Mouse (Mus musculus) kidney, adult 2 months (tissue): ENCODE measurements around the gene Prkce.

Experiments used
- CTCF ChIP-seq: fragments of 200-500 bp; conservative IDR thresholded peaks from 2 replicates; pipeline ENCODE4 v1.5.1; 2011; ENCODE audit warnings: low read depth, mild to moderate bottlenecking, control low read depth, low read length, moderate library complexity, mixed read lengths; ENCODE audit not compliant: insufficient read depth, insufficient read length
- POLR2A ChIP-seq: fragments of 200-500 bp; IDR thresholded peaks from one replicate; pipeline ENCODE4 v1.6.1; 2011; ENCODE audit warnings: low read depth, low read length, control low read depth

DNA sequence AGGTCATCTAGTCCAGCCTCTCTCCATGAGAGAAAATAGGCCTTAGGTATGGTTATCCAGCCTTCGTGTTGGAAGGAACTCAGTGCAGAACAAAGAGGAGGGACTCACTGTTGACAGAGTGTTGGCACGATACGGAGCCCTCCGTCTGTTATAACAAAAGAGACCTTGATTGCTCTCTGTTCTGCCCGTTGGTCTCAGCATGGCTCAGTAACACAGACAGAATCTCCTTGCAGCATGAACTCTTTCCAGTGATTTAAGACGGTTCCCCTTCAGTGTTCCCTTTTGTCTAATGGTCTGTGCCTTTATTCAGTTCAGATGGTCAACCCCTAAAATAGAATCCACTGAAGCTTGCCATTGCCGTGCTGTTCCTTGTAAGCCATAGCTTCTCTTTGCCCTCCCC, 378.9 kb downstream of the Prkce start:
- TF ChIP-seq CTCF (no peak), POLR2A (no peak)
